Mouse (Mus musculus): ENCODE results near the gene Aqp3. TPM values are rescaled to one million over a fixed set of nuclear protein-coding genes. Genes with fewer than 3 reads are reported as not detected.

The Aqp3 gene
- polyA plus RNA-seq, 1 experiment from 2014 or later: 2.2 TPM

Other genes starting within 250 kb of the Aqp3 start
- 70.0 and 74.5 TPM in 2 replicates for gene B4galt1, start 244.2 kb downstream of the Aqp3 start, polyA plus RNA-seq (2015; fragmentation: Nextera tagmentation; extraction: Ambion mirVana)
- 0.75 and 0.98 TPM in 2 replicates for gene Spink4, start 178.1 kb downstream of the Aqp3 start, polyA plus RNA-seq (2015; fragmentation: Nextera tagmentation; extraction: Ambion mirVana)
- gene Bag1, start 149.9 kb downstream of the Aqp3 start, polyA plus RNA-seq (2015; fragmentation: Nextera tagmentation; extraction: Ambion mirVana): 207 and 208 TPM in 2 replicates
- 105 and 112 TPM in 2 replicates for gene Chmp5, start 149.8 kb downstream of the Aqp3 start, polyA plus RNA-seq (2015; fragmentation: Nextera tagmentation; extraction: Ambion mirVana)
- 77.6 and 80.9 TPM in 2 replicates for gene Nfx1, start 127.3 kb downstream of the Aqp3 start, polyA plus RNA-seq (2015; fragmentation: Nextera tagmentation; extraction: Ambion mirVana)
- gene Aqp7, start 50.0 kb downstream of the Aqp3 start, polyA plus RNA-seq (2015; fragmentation: Nextera tagmentation; extraction: Ambion mirVana): 0.28 TPM in 1 of 2 replicates, not detected in the other
- 20.6 and 21.9 TPM in 2 replicates for gene Nol6, start 26.3 kb upstream of the Aqp3 start, polyA plus RNA-seq (2015; fragmentation: Nextera tagmentation; extraction: Ambion mirVana)
- 75.3 and 82.0 TPM in 2 replicates for gene Ube2r2, start 37.6 kb upstream of the Aqp3 start, polyA plus RNA-seq (2015; fragmentation: Nextera tagmentation; extraction: Ambion mirVana)
- 55.1 and 55.9 TPM in 2 replicates for gene Ubap2, start 177.0 kb upstream of the Aqp3 start, polyA plus RNA-seq (2015; fragmentation: Nextera tagmentation; extraction: Ambion mirVana)
- 67.5 and 67.6 TPM in 2 replicates for gene Dcaf12, start 216.7 kb upstream of the Aqp3 start, polyA plus RNA-seq (2015; fragmentation: Nextera tagmentation; extraction: Ambion mirVana)

Measured in lung, embryonic 15.5 days (tissue).